10 mouse cellular contexts compared by ENCODE assay signal in the genomic region with DNA sequence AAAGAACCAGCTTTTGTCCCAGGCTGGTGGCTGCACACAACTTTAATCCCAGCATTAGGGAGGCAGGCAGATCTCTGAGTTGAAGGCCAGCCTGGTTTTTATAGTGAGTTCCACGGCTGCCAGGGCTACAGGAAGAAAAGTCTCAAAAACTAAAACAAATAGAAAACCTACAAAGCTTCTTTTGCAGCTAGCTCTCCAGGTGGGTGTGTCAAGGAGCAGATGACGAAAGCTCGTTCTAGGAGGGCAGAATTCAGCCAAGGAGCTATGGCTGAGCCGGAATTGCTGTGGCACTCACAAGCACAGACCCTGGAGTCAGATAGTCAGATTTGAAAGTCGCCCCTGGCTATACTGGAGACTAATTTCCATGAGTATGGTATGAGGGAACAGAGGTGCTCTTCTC. TPM values are rescaled to one million over a fixed set of nuclear protein-coding genes. Genes with fewer than 3 reads are reported as not detected.
DNase-seq lines count a peak whose midpoint lies in the region; ATAC-seq and TF ChIP-seq lines count a peak whose summit lies in the region.
"Had no signal": no experiment of that assay in that cellular context is flagged by ENCODE, and none has a peak within 500 bp of the region (broad histone marks: within the 10 kb centered on the region; RNA-seq: fewer than 3 reads in every experiment).

No protein-coding gene starts in this region.

- no peak for DNase-seq in heart, adult 18-20 months
- DNase-seq in R1 (ENCODE audit: low read depth, low spot score): peak; percentile 20
- DNase-seq in limb, embryonic 10.5 days (ENCODE audit: low spot score): peak; percentile 33
- DNase-seq in thymus, postnatal 25 days: no peak
- no peak for DNase-seq in thymus, adult 2 months
- no peak for DNase-seq in embryo, embryonic 10 days (ENCODE audit: low spot score)
- DNase-seq: kidney, adult 18-20 months had no signal

- ATAC-seq in heart, embryonic 12.5 days (ENCODE audit: insufficient number of reproducible peaks, low FRiP score): no peak
- ATAC-seq in lung, embryonic 15.5 days (ENCODE audit: borderline replicate concordance, extremely low read depth, low FRiP score, low TSS enrichment): no peak

- H3K4me1 ChIP-seq in heart, embryonic 12.5 days (replicated peaks): peaks cover 34% of the 10 kb centered on the region
- H3K4me1 ChIP-seq in limb, embryonic 10.5 days: peaks cover 44% of the 10 kb centered on the region
- H3K4me1 ChIP-seq in lung, embryonic 15.5 days: peaks cover 39% of the 10 kb centered on the region
- H3K4me1 ChIP-seq in thymus, adult 2 months (replicated peaks; ENCODE audit: control insufficient read depth, insufficient read depth, low read length): peaks cover 14% of the 10 kb centered on the region

- H3K27ac ChIP-seq in heart, embryonic 12.5 days (ENCODE audit: poor library complexity, severe bottlenecking): no peak overlapping the region
- H3K27ac ChIP-seq in limb, embryonic 10.5 days: peak overlapping the region; percentile 85; the same call in 1 of the 2 replicates
- peak overlapping the region; percentile 100 for H3K27ac ChIP-seq in lung, embryonic 15.5 days
- no peak overlapping the region for H3K27ac ChIP-seq in thymus, adult 2 months (ENCODE audit: control insufficient read depth, insufficient read depth, low read length)

- no peak for TF ChIP-seq POLR2A in thymus, adult 2 months (IDR thresholded peaks at IDR 0.05; ENCODE audit: control insufficient read depth, extremely low read depth, insufficient read depth, low read length, poor library complexity)

- peak overlapping the region; percentile 91 for H3K4me2 ChIP-seq in heart, embryonic 12.5 days
- H3K4me2 ChIP-seq in lung, embryonic 15.5 days: peak overlapping the region; percentile 67

- H3K9me3 ChIP-seq in heart, embryonic 12.5 days (replicated peaks): no peaks in the 10 kb centered on the region
- H3K9me3 ChIP-seq in limb, embryonic 10.5 days (replicated peaks): no peaks in the 10 kb centered on the region
- no peaks in the 10 kb centered on the region for H3K9me3 ChIP-seq in lung, embryonic 15.5 days

- H3K36me3 ChIP-seq in heart, embryonic 12.5 days: peaks cover 5% of the 10 kb centered on the region; the same call in 1 of the 2 replicates
- H3K36me3 ChIP-seq in limb, embryonic 10.5 days: peaks cover 13% of the 10 kb centered on the region
- peaks cover 5% of the 10 kb centered on the region for H3K36me3 ChIP-seq in lung, embryonic 15.5 days
- no peaks in the 10 kb centered on the region for H3K36me3 ChIP-seq in thymus, adult 2 months (ENCODE audit: control insufficient read depth, insufficient read depth, low read length)

- WGBS in heart, embryonic 12.5 days: 71% methylated on average over 5 of the region's 5 CpGs
- WGBS in limb, embryonic 10.5 days: 74% methylated on average over 5 of the region's 5 CpGs
- whole genome bisulfite sequencing in lung, embryonic 15.5 days: 61% methylated on average over 5 of the region's 5 CpGs
- WGBS in thymus, adult 2 months: 90% methylated on average over 5 of the region's 5 CpGs

- 0 out of 2 replicates have a peak overlapping the region, but pooled peaks have one; percentile 71 for H3K4me3 ChIP-seq in heart, embryonic 12.5 days
- H3K4me3 ChIP-seq in limb, embryonic 10.5 days: no peak overlapping the region
- no peak overlapping the region for H3K4me3 ChIP-seq in lung, embryonic 15.5 days
- no peak overlapping the region for H3K4me3 ChIP-seq in thymus, adult 2 months (ENCODE audit: control insufficient read depth, insufficient read depth, low read length)
- H3K4me3 ChIP-seq: myocyte had no signal

- no peak for TF ChIP-seq CTCF in thymus, adult 2 months (IDR thresholded peaks at IDR 0.05; ENCODE audit: borderline replicate concordance, control insufficient read depth, extremely low read depth, insufficient read depth, low read length, poor library complexity)

- H3K27me3 ChIP-seq in heart, embryonic 12.5 days (replicated peaks): no peaks in the 10 kb centered on the region
- H3K27me3 ChIP-seq in limb, embryonic 10.5 days (ENCODE audit: low read depth, poor library complexity, severe bottlenecking): no peaks in the 10 kb centered on the region
- no peaks in the 10 kb centered on the region for H3K27me3 ChIP-seq in lung, embryonic 15.5 days
- no peaks in the 10 kb centered on the region for H3K27me3 ChIP-seq in thymus, adult 2 months (ENCODE audit: control insufficient read depth, insufficient read depth, low read length)

- 0 out of 2 replicates have a peak overlapping the region, but pooled peaks have one; percentile 44 for H3K9ac ChIP-seq in heart, embryonic 12.5 days
- 0 out of 2 replicates have a peak overlapping the region, but pooled peaks have one; percentile 34 for H3K9ac ChIP-seq in lung, embryonic 15.5 days

RNA-seq across cellular contexts. Expression of gene H2afj, which starts 1.2 kb away (rescaled TPM):
- 85.2 and 86.2 TPM in 2 replicates for polyA plus RNA-seq in heart, embryonic 12.5 days (2016; fragmentation: Nextera tagmentation; extraction: Ambion mirVana)
- total RNA-seq in heart, adult 18-20 months (2021): 10 to 100 TPM; 30.1 to 35.5 TPM
- 74.8 and 75.6 TPM in 2 replicates for polyA plus RNA-seq in limb, embryonic 10.5 days (2016; fragmentation: Nextera tagmentation; extraction: Ambion mirVana)
- 121 and 124 TPM in 2 replicates for polyA plus RNA-seq in lung, embryonic 15.5 days (2015; fragmentation: Nextera tagmentation; extraction: Ambion mirVana)
- 309 and 326 TPM in 2 replicates for polyA plus RNA-seq in thymus, adult 2 months (2012; rRNA removed)

RNA-seq across cellular contexts. Expression of gene Hist4h4, which starts 2.6 kb away (rescaled TPM):
- 0.41 and 0.45 TPM in 2 replicates for polyA plus RNA-seq in heart, embryonic 12.5 days (2016; fragmentation: Nextera tagmentation; extraction: Ambion mirVana)
- total RNA-seq in heart, adult 18-20 months (2021): 1 to 10 TPM; 4.5 to 5.7 TPM
- polyA plus RNA-seq in limb, embryonic 10.5 days (2016; fragmentation: Nextera tagmentation; extraction: Ambion mirVana): 0.65 and 0.68 TPM in 2 replicates
- polyA plus RNA-seq in lung, embryonic 15.5 days (2015; fragmentation: Nextera tagmentation; extraction: Ambion mirVana): 0.81 and 0.89 TPM in 2 replicates
- 14.5 and 17.8 TPM in 2 replicates for polyA plus RNA-seq in thymus, adult 2 months (2012; rRNA removed)

RNA-seq across cellular contexts. Expression of gene BC049715, which starts 20.6 kb away (rescaled TPM):
- polyA plus RNA-seq in heart, embryonic 12.5 days (2016; fragmentation: Nextera tagmentation; extraction: Ambion mirVana): 1.5 and 2.0 TPM in 2 replicates
- 1 to 10 TPM in 1 of 2 experiments, under 1 TPM in 1; 0.80 to 1.1 TPM for total RNA-seq in heart, adult 18-20 months (2021)
- 1.3 and 1.4 TPM in 2 replicates for polyA plus RNA-seq in limb, embryonic 10.5 days (2016; fragmentation: Nextera tagmentation; extraction: Ambion mirVana)
- polyA plus RNA-seq in lung, embryonic 15.5 days (2015; fragmentation: Nextera tagmentation; extraction: Ambion mirVana): 2.0 and 2.1 TPM in 2 replicates
- polyA plus RNA-seq in thymus, adult 2 months (2012; rRNA removed): 0.86 and 2.3 TPM in 2 replicates

RNA-seq across cellular contexts. Expression of gene Wbp11, which starts 21.2 kb away (rescaled TPM):
- polyA plus RNA-seq in heart, embryonic 12.5 days (2016; fragmentation: Nextera tagmentation; extraction: Ambion mirVana): 90.5 and 91.8 TPM in 2 replicates
- 10 to 100 TPM; 53.4 to 64.0 TPM for total RNA-seq in heart, adult 18-20 months (2021)
- 164 and 168 TPM in 2 replicates for polyA plus RNA-seq in limb, embryonic 10.5 days (2016; fragmentation: Nextera tagmentation; extraction: Ambion mirVana)
- 97.8 and 101 TPM in 2 replicates for polyA plus RNA-seq in lung, embryonic 15.5 days (2015; fragmentation: Nextera tagmentation; extraction: Ambion mirVana)
- 72.3 and 91.3 TPM in 2 replicates for polyA plus RNA-seq in thymus, adult 2 months (2012; rRNA removed)

RNA-seq across cellular contexts. Expression of gene Gucy2c, which starts 25.3 kb away (rescaled TPM):
- 0.06 TPM in 1 of 2 replicates, not detected in the other for polyA plus RNA-seq in heart, embryonic 12.5 days (2016; fragmentation: Nextera tagmentation; extraction: Ambion mirVana)
- not detected for total RNA-seq in heart, adult 18-20 months (2021)
- 0.11 and 0.16 TPM in 2 replicates for polyA plus RNA-seq in limb, embryonic 10.5 days (2016; fragmentation: Nextera tagmentation; extraction: Ambion mirVana)
- polyA plus RNA-seq in lung, embryonic 15.5 days (2015; fragmentation: Nextera tagmentation; extraction: Ambion mirVana): 0.13 and 0.19 TPM in 2 replicates
- 0.22 and 0.31 TPM in 2 replicates for polyA plus RNA-seq in thymus, adult 2 months (2012; rRNA removed)

Comparison
In these comparisons a context has a peak if more than half of its experiments do, and no peak if none do; other contexts are left out.
1. H3K27ac ChIP-seq: peak in limb, embryonic 10.5 days (single experiment) and lung, embryonic 15.5 days (single experiment); none in heart, embryonic 12.5 days (single experiment) and thymus, adult 2 months (single experiment).
2. DNase-seq: peak in R1 (single experiment) and limb, embryonic 10.5 days (single experiment); none in heart, adult 18-20 months (0 of 2), thymus, postnatal 25 days (single experiment), thymus, adult 2 months (single experiment) and embryo, embryonic 10 days (single experiment).